Mouse (Mus musculus): ENCODE results near the gene Dner. TPM values are rescaled to one million over a fixed set of nuclear protein-coding genes. Genes with fewer than 3 reads are reported as not detected.
A peak's percentile ranks its signal among the peaks of the same experiment; 100 is the strongest.

Gene Dner
- polyA plus RNA-seq, 1 experiment from 2014 or later: 6.3 TPM

- Histone ChIP-seq H3K9me3 (no peaks in the 10 kb centered on the region), H3K4me3 (no peak overlapping the region), H3K4me2 (peak overlapping the region; percentile 19; the same call in 1 of the 2 replicates), H3K36me3 (no peaks in the 10 kb centered on the region), H3K4me1 (0 out of 2 replicates have a peak, but pooled peaks cover 3% of the 10 kb centered on the region), H3K27ac (no peak overlapping the region), H3K27me3 (peaks cover 4% of the 10 kb centered on the region; the same call in 1 of the 2 replicates), H3K9ac (no peak overlapping the region)
- 34% methylated on average over 11 of the region's 12 CpGs for WGBS
- no peak for ATAC-seq (ENCODE audit: insufficient number of reproducible peaks, insufficient read depth, low FRiP score, low TSS enrichment, low read depth)
Observed at GRCm38 (mm10) chr1:84622978-84623554, 73.0 kb downstream of the Dner start.

GRCm38 (mm10) chr1:84621308-84621707, 74.7 kb downstream of the Dner start:
- WGBS: 74% methylated on average over 3 of the region's 3 CpGs
- Histone ChIP-seq H3K4me2 (no peak overlapping the region), H3K36me3 (no peaks in the 10 kb centered on the region), H3K4me3 (no peak overlapping the region), H3K4me1 (0 out of 2 replicates have a peak, but pooled peaks cover 3% of the 10 kb centered on the region), H3K9me3 (no peaks in the 10 kb centered on the region), H3K9ac (no peak overlapping the region), H3K27me3 (peaks cover 4% of the 10 kb centered on the region; the same call in 1 of the 2 replicates), H3K27ac (no peak overlapping the region)
- no peak for ATAC-seq (ENCODE audit: insufficient number of reproducible peaks, insufficient read depth, low FRiP score, low TSS enrichment, low read depth)

DNA sequence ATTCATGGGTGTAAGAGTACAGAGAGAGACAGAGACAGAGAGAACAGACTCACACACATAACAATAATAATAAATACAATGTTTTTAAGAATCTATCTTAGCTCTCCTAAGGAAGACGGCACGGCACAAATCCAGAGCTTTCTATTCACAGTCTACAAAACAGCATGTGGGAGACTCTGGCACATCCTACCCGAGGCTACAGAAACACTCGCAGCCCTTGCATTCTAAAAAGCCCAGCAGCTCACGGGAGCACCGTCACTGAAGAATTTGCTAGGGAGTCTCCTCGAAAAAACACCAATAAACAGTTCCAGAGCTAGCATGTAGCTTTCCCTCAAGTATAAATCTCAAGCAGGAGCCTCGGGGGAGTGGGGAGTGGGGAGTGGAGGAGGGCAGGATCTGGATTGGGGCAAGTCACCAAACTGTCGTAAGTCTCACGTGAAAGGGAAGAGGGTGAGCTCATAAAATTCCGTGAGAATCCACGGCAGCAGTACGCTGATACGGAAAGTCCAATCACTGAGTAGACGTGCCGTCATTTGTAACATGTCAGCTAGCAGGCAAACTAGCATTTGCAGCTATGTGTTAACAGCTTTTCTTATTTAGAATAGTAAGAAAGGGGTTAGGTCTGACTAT, 76.8 kb downstream of the Dner start:
- peak overlapping the region; percentile 24 for H3K4me2 ChIP-seq
- WGBS: 43% methylated on average over 16 of the region's 16 CpGs
- H3K4me3 ChIP-seq: no peak overlapping the region

DNA sequence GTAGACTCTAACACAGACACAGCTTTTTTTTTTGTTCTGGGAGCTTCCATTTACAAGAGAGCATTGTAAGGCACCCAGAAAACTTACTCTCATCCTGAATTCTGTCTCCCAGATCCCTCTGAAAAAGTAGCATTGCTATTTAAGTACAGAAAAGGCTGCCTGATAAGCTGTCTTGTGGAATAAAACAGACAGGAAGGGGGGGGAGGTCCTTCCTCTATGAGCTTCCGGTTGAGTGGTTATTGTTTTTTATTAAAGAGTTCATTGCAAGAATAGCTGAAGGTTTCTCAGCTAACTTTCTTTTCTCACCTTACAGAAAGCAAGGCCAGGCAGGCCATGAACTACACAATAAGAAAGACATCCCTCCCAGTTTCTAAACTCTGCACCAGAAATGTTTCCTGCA, 77.9 kb downstream of the Dner start:
- Histone ChIP-seq H3K4me2 (no peak overlapping the region), H3K4me1 (0 out of 2 replicates have a peak, but pooled peaks cover 3% of the 10 kb centered on the region), H3K27me3 (peaks cover 4% of the 10 kb centered on the region; the same call in 1 of the 2 replicates), H3K4me3 (no peak overlapping the region), H3K27ac (no peak overlapping the region), H3K9ac (no peak overlapping the region), H3K9me3 (no peaks in the 10 kb centered on the region), H3K36me3 (no peaks in the 10 kb centered on the region)
- WGBS: 58% methylated on average over 1 of the region's 1 CpGs
- no peak for ATAC-seq (ENCODE audit: insufficient number of reproducible peaks, insufficient read depth, low FRiP score, low TSS enrichment, low read depth)

More for the DNA sequence above, 76.8 kb downstream of the Dner start:
- Histone ChIP-seq H3K9me3 (no peaks in the 10 kb centered on the region), H3K9ac (no peak overlapping the region), H3K36me3 (no peaks in the 10 kb centered on the region), H3K27me3 (peaks cover 4% of the 10 kb centered on the region; the same call in 1 of the 2 replicates), H3K27ac (no peak overlapping the region), H3K4me1 (0 out of 2 replicates have a peak, but pooled peaks cover 3% of the 10 kb centered on the region)
- no peak for ATAC-seq (ENCODE audit: insufficient number of reproducible peaks, insufficient read depth, low FRiP score, low TSS enrichment, low read depth)

- H3K9ac ChIP-seq: no peak overlapping the region
- no peak overlapping the region for H3K4me2 ChIP-seq
- H3K36me3 ChIP-seq: no peaks in the 10 kb centered on the region
- H3K27me3 ChIP-seq: no peaks in the 10 kb centered on the region
- no peak overlapping the region for H3K27ac ChIP-seq
- 0 out of 2 replicates have a peak, but pooled peaks cover 3% of the 10 kb centered on the region for H3K4me1 ChIP-seq
- ATAC-seq (ENCODE audit: insufficient number of reproducible peaks, insufficient read depth, low FRiP score, low TSS enrichment, low read depth): no peak
- no peak overlapping the region for H3K4me3 ChIP-seq
- no peaks in the 10 kb centered on the region for H3K9me3 ChIP-seq
Observed at GRCm38 (mm10) chr1:84616133-84616532, 79.9 kb downstream of the Dner start.

GRCm38 (mm10) chr1:84614596-84614995, 81.4 kb downstream of the Dner start:
- no peaks in the 10 kb centered on the region for H3K27me3 ChIP-seq
- WGBS: 86% methylated on average over 7 of the region's 7 CpGs
- H3K9me3 ChIP-seq: no peaks in the 10 kb centered on the region
- ATAC-seq (ENCODE audit: insufficient number of reproducible peaks, insufficient read depth, low FRiP score, low TSS enrichment, low read depth): no peak
- H3K9ac ChIP-seq: no peak overlapping the region
- no peak overlapping the region for H3K4me2 ChIP-seq
- H3K36me3 ChIP-seq: no peaks in the 10 kb centered on the region
- H3K4me1 ChIP-seq: 0 out of 2 replicates have a peak, but pooled peaks cover 3% of the 10 kb centered on the region
- no peak overlapping the region for H3K4me3 ChIP-seq
- no peak overlapping the region for H3K27ac ChIP-seq

- Histone ChIP-seq H3K27me3 (no peaks in the 10 kb centered on the region), H3K9me3 (no peaks in the 10 kb centered on the region), H3K36me3 (no peaks in the 10 kb centered on the region), H3K9ac (no peak overlapping the region), H3K4me2 (no peak overlapping the region), H3K4me3 (no peak overlapping the region), H3K4me1 (no peaks in the 10 kb centered on the region), H3K27ac (no peak overlapping the region)
- no peak for ATAC-seq (ENCODE audit: insufficient number of reproducible peaks, insufficient read depth, low FRiP score, low TSS enrichment, low read depth)
- 51% methylated on average over 8 of the region's 8 CpGs for WGBS
Observed at GRCm38 (mm10) chr1:84613119-84613518, 82.9 kb downstream of the Dner start.

DNA sequence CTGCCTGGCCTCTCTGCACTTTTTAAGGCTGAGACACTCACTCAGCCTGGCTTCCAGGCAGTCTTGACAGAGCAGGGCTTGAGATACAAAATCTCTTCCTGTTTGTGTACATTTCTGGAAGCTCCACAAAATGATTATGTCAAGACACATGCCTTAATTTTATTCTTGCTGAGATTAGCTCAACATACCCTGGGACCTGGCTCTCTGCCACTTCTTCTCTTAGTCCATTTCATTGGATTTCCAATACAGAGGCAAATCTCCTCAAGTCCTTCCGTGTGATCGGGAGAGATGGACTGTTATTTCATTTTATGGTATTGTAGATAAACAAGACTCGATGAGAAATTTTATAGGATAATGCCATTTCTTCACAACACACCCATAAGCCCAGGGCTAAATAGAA, 84.7 kb downstream of the Dner start:
- no peaks in the 10 kb centered on the region for H3K27me3 ChIP-seq
- no peak overlapping the region for H3K9ac ChIP-seq
- ATAC-seq (ENCODE audit: insufficient number of reproducible peaks, insufficient read depth, low FRiP score, low TSS enrichment, low read depth): no peak
- H3K27ac ChIP-seq: no peak overlapping the region
- no peaks in the 10 kb centered on the region for H3K9me3 ChIP-seq
- no peaks in the 10 kb centered on the region for H3K4me1 ChIP-seq
- H3K4me3 ChIP-seq: no peak overlapping the region
- WGBS: 94% methylated on average over 3 of the region's 3 CpGs
- no peak overlapping the region for H3K4me2 ChIP-seq
- no peaks in the 10 kb centered on the region for H3K36me3 ChIP-seq

- Histone ChIP-seq H3K9ac (no peak overlapping the region), H3K9me3 (no peaks in the 10 kb centered on the region), H3K27ac (no peak overlapping the region), H3K4me2 (no peak overlapping the region), H3K27me3 (no peaks in the 10 kb centered on the region), H3K4me1 (no peaks in the 10 kb centered on the region), H3K4me3 (no peak overlapping the region), H3K36me3 (no peaks in the 10 kb centered on the region)
- 96% methylated on average over 5 of the region's 5 CpGs for WGBS
- ATAC-seq (ENCODE audit: insufficient number of reproducible peaks, insufficient read depth, low FRiP score, low TSS enrichment, low read depth): no peak
Observed at GRCm38 (mm10) chr1:84599025-84599424, 97.0 kb downstream of the Dner start.

DNA sequence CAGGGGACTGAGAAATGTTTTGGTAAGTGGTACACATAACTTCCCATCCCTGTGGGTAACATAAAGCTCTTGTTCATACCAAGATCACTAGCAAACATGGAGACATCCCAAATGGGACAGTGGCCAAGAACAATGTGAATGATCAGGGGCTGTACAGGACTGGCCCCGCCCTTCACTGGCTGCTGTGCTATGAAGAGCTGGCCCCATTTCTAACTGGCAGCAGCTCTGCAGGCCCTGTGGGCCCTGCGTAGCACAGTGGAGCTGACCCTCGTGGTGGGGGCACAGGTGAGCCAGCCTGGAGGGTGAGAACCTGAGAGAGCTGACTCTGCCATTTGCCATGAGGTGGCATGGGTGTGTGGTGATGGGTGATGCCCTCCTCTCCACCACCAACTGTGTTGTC, 100.0 kb downstream of the Dner start:
- WGBS: 80% methylated on average over 3 of the region's 3 CpGs

DNA sequence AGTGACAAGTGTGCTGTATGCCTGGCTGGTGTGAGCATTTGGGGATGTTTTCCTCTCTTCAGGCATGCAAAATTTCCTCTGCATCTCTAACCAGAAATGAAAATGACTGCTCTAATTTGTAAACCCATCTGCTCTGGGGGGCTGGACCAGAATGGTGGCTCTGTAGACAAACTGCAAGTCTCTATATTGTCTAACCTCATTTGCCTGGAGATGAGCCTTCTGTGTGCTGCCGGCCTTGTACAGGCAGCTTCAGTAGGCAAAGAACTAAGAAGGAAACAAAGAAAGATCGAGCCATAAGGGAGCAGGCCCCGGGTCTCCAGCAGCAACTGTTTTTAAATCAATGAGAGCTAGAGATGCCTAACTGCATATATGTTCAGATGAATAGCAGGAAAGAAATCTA, 103.6 kb downstream of the Dner start:
- Histone ChIP-seq H3K4me2 (no peak overlapping the region), H3K4me1 (no peaks in the 10 kb centered on the region), H3K9me3 (no peaks in the 10 kb centered on the region), H3K36me3 (no peaks in the 10 kb centered on the region), H3K9ac (no peak overlapping the region), H3K4me3 (no peak overlapping the region), H3K27me3 (no peaks in the 10 kb centered on the region), H3K27ac (no peak overlapping the region)
- no peak for ATAC-seq (ENCODE audit: insufficient number of reproducible peaks, insufficient read depth, low FRiP score, low TSS enrichment, low read depth)
- 85% methylated on average over 3 of the region's 3 CpGs for WGBS

More for the DNA sequence above, 100.0 kb downstream of the Dner start:
- no peaks in the 10 kb centered on the region for H3K9me3 ChIP-seq
- no peak overlapping the region for H3K4me2 ChIP-seq
- no peaks in the 10 kb centered on the region for H3K36me3 ChIP-seq
- no peak for ATAC-seq (ENCODE audit: insufficient number of reproducible peaks, insufficient read depth, low FRiP score, low TSS enrichment, low read depth)
- H3K27ac ChIP-seq: no peak overlapping the region
- no peaks in the 10 kb centered on the region for H3K4me1 ChIP-seq
- no peak overlapping the region for H3K9ac ChIP-seq
- H3K4me3 ChIP-seq: no peak overlapping the region
- H3K27me3 ChIP-seq: no peaks in the 10 kb centered on the region

DNA sequence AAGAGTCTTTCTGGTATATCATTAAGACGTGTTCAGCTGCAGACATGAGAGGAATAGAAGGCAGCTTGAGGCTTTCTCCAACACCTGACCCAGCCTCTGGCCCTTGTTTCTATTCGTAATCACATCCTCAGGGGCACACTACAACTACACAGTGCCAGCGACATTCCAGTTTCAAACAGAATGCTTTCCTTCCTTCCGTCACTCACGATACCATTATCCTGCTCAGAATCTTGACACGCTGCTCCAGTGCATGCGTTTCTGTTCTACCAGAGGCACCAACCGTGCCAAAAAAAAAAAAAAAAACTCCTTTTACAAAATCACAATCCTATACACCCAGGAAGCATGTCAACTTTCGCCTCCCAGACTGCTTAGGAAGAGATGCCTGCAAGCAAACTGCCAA, 105.5 kb downstream of the Dner start:
- no peak overlapping the region for H3K27ac ChIP-seq
- H3K9ac ChIP-seq: no peak overlapping the region
- no peaks in the 10 kb centered on the region for H3K9me3 ChIP-seq
- H3K27me3 ChIP-seq: no peaks in the 10 kb centered on the region
- peaks cover 1% of the 10 kb centered on the region; the same call in 1 of the 2 replicates for H3K4me1 ChIP-seq
- no peaks in the 10 kb centered on the region for H3K36me3 ChIP-seq
- WGBS: 64% methylated on average over 9 of the region's 9 CpGs
- no peak for ATAC-seq (ENCODE audit: insufficient number of reproducible peaks, insufficient read depth, low FRiP score, low TSS enrichment, low read depth)
- no peak overlapping the region for H3K4me2 ChIP-seq
- no peak overlapping the region for H3K4me3 ChIP-seq

Data from embryonic facial prominence, embryonic 13.5 days (tissue).